Mouse (Mus musculus): ENCODE measurements around the gene Coq2. TPM values are rescaled to one million over a fixed set of nuclear protein-coding genes. Genes with fewer than 3 reads are reported as not detected.

Gene Coq2
- polyA plus RNA-seq, 1 experiment from 2014 or later = 68.5 TPM

- no peak overlapping the region for H3K27ac ChIP-seq (ENCODE audit: low read length)
- ATAC-seq (ENCODE audit: low FRiP score, low TSS enrichment) = no peak
- H3K9me3 ChIP-seq (ENCODE audit: low read length) = no peaks in the 10 kb centered on the region
- H3K4me2 ChIP-seq (replicated peaks; ENCODE audit: low read depth, low read length) = no peak overlapping the region
- no peaks in the 10 kb centered on the region for H3K27me3 ChIP-seq (ENCODE audit: insufficient read depth, low read length)
- peaks cover 3% of the 10 kb centered on the region; the same call in 1 of the 2 replicates for H3K4me1 ChIP-seq (ENCODE audit: insufficient read depth, low read length)
- no peaks in the 10 kb centered on the region for H3K36me3 ChIP-seq (ENCODE audit: insufficient read depth, low read length)
- no peak overlapping the region for H3K4me3 ChIP-seq (ENCODE audit: low read length)
- WGBS = 78% methylated on average over 4 of the region's 4 CpGs
- no peak overlapping the region for H3K9ac ChIP-seq (replicated peaks; ENCODE audit: low read length)
These were observed 28.4 kb downstream of the Coq2 start for GRCm38 (mm10) chr5:100646558-100646957.

DNA sequence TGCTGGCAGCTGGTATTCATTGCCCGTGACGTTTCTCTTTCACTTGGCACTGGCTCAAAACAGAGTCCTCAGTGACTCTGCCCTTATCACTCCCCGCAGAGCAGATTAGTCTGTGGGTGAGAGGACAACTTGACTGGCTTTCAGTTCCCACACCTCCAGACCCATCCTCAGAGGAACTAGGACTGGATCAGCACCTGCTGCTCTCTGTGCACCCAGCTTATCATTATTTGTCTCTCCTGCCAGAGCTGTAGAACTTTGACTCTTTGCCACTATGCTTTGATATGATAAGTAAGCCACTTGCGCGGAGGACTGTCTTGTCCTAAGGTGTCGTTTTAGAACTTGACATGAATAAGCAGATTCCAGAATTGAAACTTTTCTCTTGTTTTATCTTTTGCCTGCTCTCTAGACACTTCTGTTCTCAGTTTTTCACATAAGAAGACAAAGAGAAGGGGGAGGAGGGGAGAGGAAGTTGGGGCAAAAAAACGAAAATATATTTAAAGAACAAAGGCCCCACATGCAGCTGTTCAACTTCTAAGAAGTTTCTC, 30.9 kb downstream of the Coq2 start:
- ATAC-seq (ENCODE audit: low FRiP score, low TSS enrichment) = no peak; the same call in 1 of the 2 replicates
- Histone ChIP-seq H3K36me3 (ENCODE audit: insufficient read depth, low read length) (no peaks in the 10 kb centered on the region), H3K9ac (replicated peaks; ENCODE audit: low read length) (no peak overlapping the region), H3K4me2 (replicated peaks; ENCODE audit: low read depth, low read length) (no peak overlapping the region), H3K9me3 (ENCODE audit: low read length) (no peaks in the 10 kb centered on the region), H3K4me1 (ENCODE audit: insufficient read depth, low read length) (peaks cover 3% of the 10 kb centered on the region; the same call in 1 of the 2 replicates), H3K27me3 (ENCODE audit: insufficient read depth, low read length) (no peaks in the 10 kb centered on the region), H3K4me3 (ENCODE audit: low read length) (no peak overlapping the region), H3K27ac (ENCODE audit: low read length) (no peak overlapping the region)
- WGBS = 56% methylated on average over 7 of the region's 7 CpGs

GRCm38 (mm10) chr5:100643253-100643990, 31.5 kb downstream of the Coq2 start:
- H3K27me3 ChIP-seq (ENCODE audit: insufficient read depth, low read length) = no peaks in the 10 kb centered on the region
- H3K36me3 ChIP-seq (ENCODE audit: insufficient read depth, low read length) = no peaks in the 10 kb centered on the region
- no peaks in the 10 kb centered on the region for H3K9me3 ChIP-seq (ENCODE audit: low read length)
- no peak overlapping the region for H3K4me3 ChIP-seq (ENCODE audit: low read length)
- H3K27ac ChIP-seq (ENCODE audit: low read length) = no peak overlapping the region
- WGBS = 68% methylated on average over 12 of the region's 12 CpGs
- peaks cover 3% of the 10 kb centered on the region; the same call in 1 of the 2 replicates for H3K4me1 ChIP-seq (ENCODE audit: insufficient read depth, low read length)
- no peak for ATAC-seq (ENCODE audit: low FRiP score, low TSS enrichment)
- H3K4me2 ChIP-seq (replicated peaks; ENCODE audit: low read depth, low read length) = no peak overlapping the region
- no peak overlapping the region for H3K9ac ChIP-seq (replicated peaks; ENCODE audit: low read length)

DNA sequence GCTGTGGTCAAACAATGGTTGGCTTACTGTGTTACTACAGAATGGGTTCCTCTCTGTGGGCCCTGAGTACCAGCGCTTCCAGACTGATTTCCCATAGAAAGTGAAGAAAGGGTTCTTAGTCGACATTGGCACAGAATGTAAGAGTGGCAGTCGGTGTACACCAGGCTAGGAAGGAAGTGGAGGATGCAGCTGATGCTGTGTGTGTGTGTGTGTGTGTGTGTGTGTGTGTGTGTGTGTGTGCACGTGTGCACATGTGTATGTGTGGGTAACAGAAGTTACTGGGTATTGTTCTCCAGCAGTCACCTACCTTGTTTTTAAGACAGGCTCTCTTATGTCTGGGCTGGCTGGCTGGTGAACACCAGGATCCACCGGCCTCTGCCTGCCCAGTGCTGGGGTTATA, 32.6 kb downstream of the Coq2 start:
- H3K9ac ChIP-seq (replicated peaks; ENCODE audit: low read length) = no peak overlapping the region

GRCm38 (mm10) chr5:100638483-100638882, 36.5 kb downstream of the Coq2 start:
- Histone ChIP-seq H3K4me1 (ENCODE audit: insufficient read depth, low read length) (no peaks in the 10 kb centered on the region; the same call in 1 of the 2 replicates), H3K9me3 (ENCODE audit: low read length) (no peaks in the 10 kb centered on the region), H3K27ac (ENCODE audit: low read length) (no peak overlapping the region), H3K4me3 (ENCODE audit: low read length) (no peak overlapping the region), H3K9ac (replicated peaks; ENCODE audit: low read length) (no peak overlapping the region), H3K36me3 (ENCODE audit: insufficient read depth, low read length) (no peaks in the 10 kb centered on the region), H3K27me3 (ENCODE audit: insufficient read depth, low read length) (no peaks in the 10 kb centered on the region), H3K4me2 (replicated peaks; ENCODE audit: low read depth, low read length) (no peak overlapping the region)
- WGBS = 81% methylated on average over 8 of the region's 8 CpGs
- ATAC-seq (ENCODE audit: low FRiP score, low TSS enrichment) = no peak

More for the DNA sequence above, 32.6 kb downstream of the Coq2 start:
- H3K4me2 ChIP-seq (replicated peaks; ENCODE audit: low read depth, low read length) = no peak overlapping the region
- H3K4me3 ChIP-seq (ENCODE audit: low read length) = no peak overlapping the region
- 86% methylated on average over 5 of the region's 5 CpGs for WGBS
- H3K9me3 ChIP-seq (ENCODE audit: low read length) = no peaks in the 10 kb centered on the region
- no peak for ATAC-seq (ENCODE audit: low FRiP score, low TSS enrichment)
- H3K27me3 ChIP-seq (ENCODE audit: insufficient read depth, low read length) = no peaks in the 10 kb centered on the region
- peaks cover 3% of the 10 kb centered on the region; the same call in 1 of the 2 replicates for H3K4me1 ChIP-seq (ENCODE audit: insufficient read depth, low read length)
- H3K36me3 ChIP-seq (ENCODE audit: insufficient read depth, low read length) = no peaks in the 10 kb centered on the region
- no peak overlapping the region for H3K27ac ChIP-seq (ENCODE audit: low read length)

DNA sequence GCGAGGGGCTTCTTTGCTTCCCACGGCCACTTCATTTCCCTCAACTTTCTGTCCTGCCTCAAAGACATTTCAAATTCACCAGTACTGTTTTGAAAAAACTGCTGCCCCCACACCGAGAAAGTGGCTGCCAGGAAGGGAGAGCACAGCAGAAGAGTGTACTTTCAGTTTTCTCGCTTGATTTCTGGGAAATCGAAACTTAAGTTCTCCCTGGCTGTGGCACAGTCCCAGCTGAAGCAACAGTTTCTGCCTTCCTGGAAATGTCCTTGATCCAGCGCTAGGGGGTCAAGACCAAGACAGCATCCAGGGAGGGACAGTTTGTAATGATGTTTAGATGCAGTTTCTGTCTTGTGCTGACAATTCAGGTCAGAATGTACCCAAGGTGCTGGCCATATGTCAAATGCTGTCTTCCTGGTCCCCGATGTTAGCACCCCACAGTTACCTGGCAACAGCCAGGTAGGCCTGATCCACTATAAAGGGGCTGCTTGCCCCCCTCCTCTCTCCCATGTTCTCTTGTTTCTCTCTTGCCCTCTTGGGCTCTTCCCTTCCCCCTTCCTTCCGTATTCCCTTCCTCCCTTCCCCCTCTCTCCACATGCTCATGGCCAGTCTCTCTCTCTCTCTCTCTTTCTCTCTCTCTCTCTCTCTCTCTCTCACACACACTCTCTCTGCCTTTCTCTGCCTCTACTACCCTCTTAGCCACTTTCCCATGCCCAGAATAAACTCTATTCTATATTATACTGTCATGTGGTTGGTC, 38.0 kb downstream of the Coq2 start:
- Histone ChIP-seq H3K9me3 (ENCODE audit: low read length) (no peaks in the 10 kb centered on the region), H3K36me3 (ENCODE audit: insufficient read depth, low read length) (no peaks in the 10 kb centered on the region), H3K9ac (replicated peaks; ENCODE audit: low read length) (no peak overlapping the region), H3K4me1 (ENCODE audit: insufficient read depth, low read length) (0 out of 2 replicates have a peak, but pooled peaks cover 3% of the 10 kb centered on the region), H3K27me3 (ENCODE audit: insufficient read depth, low read length) (no peaks in the 10 kb centered on the region), H3K4me3 (ENCODE audit: low read length) (no peak overlapping the region), H3K4me2 (replicated peaks; ENCODE audit: low read depth, low read length) (no peak overlapping the region), H3K27ac (ENCODE audit: low read length) (no peak overlapping the region)
- ATAC-seq (ENCODE audit: low FRiP score, low TSS enrichment) = no peak
- 71% methylated on average over 8 of the region's 8 CpGs for WGBS

DNA sequence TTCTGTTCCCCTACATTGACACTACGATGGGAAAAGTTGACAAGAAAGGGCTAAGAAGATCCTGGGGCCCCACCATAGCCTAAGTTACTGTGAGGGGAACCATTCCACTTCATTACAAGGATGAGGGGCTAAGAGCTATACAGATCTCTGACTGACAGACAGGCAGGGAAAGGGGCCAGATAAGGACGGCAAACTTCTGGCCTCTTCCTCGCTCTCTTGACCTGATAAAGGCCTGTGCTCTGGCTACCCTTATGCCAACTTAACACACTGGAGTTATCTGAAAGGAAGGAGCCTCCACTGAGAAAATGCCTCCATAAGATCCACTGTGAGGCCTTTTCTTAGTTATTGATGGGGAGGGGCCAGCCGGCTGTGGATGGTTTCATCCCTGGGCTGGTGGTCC, 39.0 kb downstream of the Coq2 start:
- Histone ChIP-seq H3K27me3 (ENCODE audit: insufficient read depth, low read length) (no peaks in the 10 kb centered on the region), H3K4me2 (replicated peaks; ENCODE audit: low read depth, low read length) (no peak overlapping the region), H3K9me3 (ENCODE audit: low read length) (no peaks in the 10 kb centered on the region), H3K4me3 (ENCODE audit: low read length) (no peak overlapping the region), H3K9ac (replicated peaks; ENCODE audit: low read length) (no peak overlapping the region), H3K36me3 (ENCODE audit: insufficient read depth, low read length) (no peaks in the 10 kb centered on the region), H3K4me1 (ENCODE audit: insufficient read depth, low read length) (0 out of 2 replicates have a peak, but pooled peaks cover 3% of the 10 kb centered on the region), H3K27ac (ENCODE audit: low read length) (no peak overlapping the region)
- WGBS = 90% methylated on average over 4 of the region's 4 CpGs
- ATAC-seq (ENCODE audit: low FRiP score, low TSS enrichment) = no peak

GRCm38 (mm10) chr5:100634885-100635478, 40.0 kb downstream of the Coq2 start:
- ATAC-seq (ENCODE audit: low FRiP score, low TSS enrichment) = no peak
- WGBS = 85% methylated on average over 8 of the region's 8 CpGs
- Histone ChIP-seq H3K9me3 (ENCODE audit: low read length) (no peaks in the 10 kb centered on the region), H3K27ac (ENCODE audit: low read length) (no peak overlapping the region), H3K27me3 (ENCODE audit: insufficient read depth, low read length) (no peaks in the 10 kb centered on the region), H3K36me3 (ENCODE audit: insufficient read depth, low read length) (no peaks in the 10 kb centered on the region), H3K4me2 (replicated peaks; ENCODE audit: low read depth, low read length) (no peak overlapping the region), H3K9ac (replicated peaks; ENCODE audit: low read length) (no peak overlapping the region), H3K4me3 (ENCODE audit: low read length) (no peak overlapping the region), H3K4me1 (ENCODE audit: insufficient read depth, low read length) (0 out of 2 replicates have a peak, but pooled peaks cover 3% of the 10 kb centered on the region)

DNA sequence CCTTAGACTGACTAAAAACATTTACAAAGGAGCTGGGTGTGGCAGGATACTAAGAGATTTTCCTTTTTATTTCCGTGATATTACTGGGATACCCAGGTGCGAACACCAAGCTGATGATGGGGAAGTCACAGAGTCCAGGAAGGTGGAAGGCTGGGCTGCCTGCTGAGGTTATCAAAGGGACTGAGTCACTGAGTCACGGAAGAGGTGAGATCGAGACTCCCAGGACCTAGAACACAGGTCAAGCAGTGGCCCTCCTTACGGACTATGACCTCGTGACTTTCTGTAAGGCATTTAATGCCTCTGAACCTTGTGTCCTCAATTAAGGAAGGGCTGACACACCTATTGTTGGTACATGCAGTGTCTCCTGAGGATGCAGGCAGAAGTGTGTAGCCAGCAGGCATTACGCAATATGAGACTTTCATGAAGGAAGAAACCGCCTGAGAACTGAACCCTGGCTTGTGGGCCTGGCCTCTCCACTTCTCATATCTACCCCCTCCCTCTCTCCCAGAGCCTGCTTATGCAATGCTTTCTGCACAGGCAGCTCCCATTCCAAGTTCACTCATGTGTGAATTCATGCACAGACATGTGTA, 42.3 kb downstream of the Coq2 start:
- Histone ChIP-seq H3K9ac (replicated peaks; ENCODE audit: low read length) (no peak overlapping the region), H3K36me3 (ENCODE audit: insufficient read depth, low read length) (no peaks in the 10 kb centered on the region), H3K4me2 (replicated peaks; ENCODE audit: low read depth, low read length) (no peak overlapping the region), H3K9me3 (ENCODE audit: low read length) (no peaks in the 10 kb centered on the region), H3K27me3 (ENCODE audit: insufficient read depth, low read length) (no peaks in the 10 kb centered on the region), H3K27ac (ENCODE audit: low read length) (no peak overlapping the region), H3K4me3 (ENCODE audit: low read length) (no peak overlapping the region), H3K4me1 (ENCODE audit: insufficient read depth, low read length) (0 out of 2 replicates have a peak, but pooled peaks cover 3% of the 10 kb centered on the region)
- WGBS = 71% methylated on average over 8 of the region's 8 CpGs
- peak; percentile 72; the same call in 1 of the 2 replicates for ATAC-seq (ENCODE audit: low FRiP score, low TSS enrichment)

All from kidney, embryonic 16.5 days (tissue).